Comparison of ENCODE assay signal across 26 mouse cellular contexts in genomic region chr4:106048053-106048452, GRCm38 (mm10).
DNase-seq lines count a peak whose midpoint lies in the region; ATAC-seq lines count a peak whose summit lies in the region.
"Had no signal": no experiment of that assay in that cellular context is flagged by ENCODE, and none has a peak within 500 bp of the region (broad histone marks: within the 10 kb centered on the region; RNA-seq: fewer than 3 reads in every experiment).

No protein-coding gene starts in this region.

- 0 out of 2 replicates have a peak overlapping the region, but pooled peaks have one; percentile 27 for H3K27ac ChIP-seq in forebrain, embryonic 13.5 days
- no peak overlapping the region for H3K27ac ChIP-seq in forebrain, embryonic 12.5 days
- H3K27ac ChIP-seq in intestine, embryonic 14.5 days (ENCODE audit: low read depth): no peak overlapping the region
- no peak overlapping the region for H3K27ac ChIP-seq in intestine, embryonic 16.5 days (ENCODE audit: low read length)
- no peak overlapping the region for H3K27ac ChIP-seq in embryonic facial prominence, embryonic 10.5 days (replicated peaks)
- H3K27ac ChIP-seq: embryonic facial prominence, embryonic 12.5 days; hindbrain, embryonic 12.5 days; limb, embryonic 12.5 days; liver, embryonic 15.5 days; midbrain, embryonic 10.5 days; stomach, postnatal 0 days had no signal

- H3K9ac ChIP-seq in forebrain, embryonic 13.5 days: no peak overlapping the region
- H3K9ac ChIP-seq in forebrain, embryonic 12.5 days: no peak overlapping the region
- H3K9ac ChIP-seq in intestine, embryonic 14.5 days (ENCODE audit: low read length): no peak overlapping the region
- no peak overlapping the region for H3K9ac ChIP-seq in intestine, embryonic 16.5 days (ENCODE audit: low read depth, low read length)
- H3K9ac ChIP-seq: embryonic facial prominence, embryonic 12.5 days; hindbrain, embryonic 12.5 days; limb, embryonic 12.5 days; liver, embryonic 15.5 days; lung, embryonic 14.5 days had no signal

- no peaks in the 10 kb centered on the region for H3K27me3 ChIP-seq in forebrain, embryonic 13.5 days
- H3K27me3 ChIP-seq in forebrain, embryonic 12.5 days: no peaks in the 10 kb centered on the region
- H3K27me3 ChIP-seq in intestine, embryonic 14.5 days (replicated peaks; ENCODE audit: control insufficient read depth, insufficient read depth, low read length): no peaks in the 10 kb centered on the region
- H3K27me3 ChIP-seq in intestine, embryonic 16.5 days (replicated peaks; ENCODE audit: control insufficient read depth, insufficient read depth, low read length): no peaks in the 10 kb centered on the region
- H3K27me3 ChIP-seq in embryonic facial prominence, embryonic 10.5 days (replicated peaks; ENCODE audit: low read depth, poor library complexity, severe bottlenecking): no peaks in the 10 kb centered on the region
- H3K27me3 ChIP-seq: embryonic facial prominence, embryonic 12.5 days; hindbrain, embryonic 12.5 days; limb, embryonic 12.5 days; liver, embryonic 15.5 days had no signal

- WGBS in forebrain, embryonic 13.5 days: 65% methylated on average over 8 of the region's 8 CpGs
- 76% methylated on average over 8 of the region's 8 CpGs for WGBS in forebrain, embryonic 12.5 days
- WGBS in intestine, embryonic 14.5 days: 70% methylated on average over 8 of the region's 8 CpGs
- 78% methylated on average over 8 of the region's 8 CpGs for WGBS in intestine, embryonic 16.5 days
- WGBS in embryonic facial prominence, embryonic 10.5 days: 85% methylated on average over 8 of the region's 8 CpGs

- H3K36me3 ChIP-seq in forebrain, embryonic 13.5 days (ENCODE audit: poor library complexity, severe bottlenecking): no peaks in the 10 kb centered on the region
- no peaks in the 10 kb centered on the region for H3K36me3 ChIP-seq in forebrain, embryonic 12.5 days (replicated peaks)
- no peaks in the 10 kb centered on the region for H3K36me3 ChIP-seq in intestine, embryonic 14.5 days (ENCODE audit: control insufficient read depth, insufficient read depth, low read length)
- H3K36me3 ChIP-seq in intestine, embryonic 16.5 days (ENCODE audit: control insufficient read depth, insufficient read depth, low read length): no peaks in the 10 kb centered on the region
- H3K36me3 ChIP-seq in embryonic facial prominence, embryonic 10.5 days (replicated peaks): no peaks in the 10 kb centered on the region
- H3K36me3 ChIP-seq: embryonic facial prominence, embryonic 12.5 days; hindbrain, embryonic 12.5 days; limb, embryonic 12.5 days; liver, embryonic 15.5 days; midbrain, embryonic 10.5 days had no signal

- peaks cover 6% of the 10 kb centered on the region; the same call in 1 of the 2 replicates for H3K4me1 ChIP-seq in forebrain, embryonic 13.5 days
- 0 out of 2 replicates have a peak, but pooled peaks cover 4% of the 10 kb centered on the region for H3K4me1 ChIP-seq in forebrain, embryonic 12.5 days
- 0 out of 2 replicates have a peak, but pooled peaks cover 3% of the 10 kb centered on the region for H3K4me1 ChIP-seq in intestine, embryonic 14.5 days (replicated peaks; ENCODE audit: control insufficient read depth, insufficient read depth, low read length)
- peaks cover 8% of the 10 kb centered on the region; the same call in 1 of the 2 replicates for H3K4me1 ChIP-seq in intestine, embryonic 16.5 days (ENCODE audit: control insufficient read depth, insufficient read depth, low read length)
- peaks cover 7% of the 10 kb centered on the region for H3K4me1 ChIP-seq in embryonic facial prominence, embryonic 10.5 days
- H3K4me1 ChIP-seq: embryonic facial prominence, embryonic 12.5 days; hindbrain, embryonic 12.5 days; liver, embryonic 15.5 days had no signal

- H3K9me3 ChIP-seq in forebrain, embryonic 13.5 days (replicated peaks): no peaks in the 10 kb centered on the region
- H3K9me3 ChIP-seq in forebrain, embryonic 12.5 days: no peaks in the 10 kb centered on the region
- H3K9me3 ChIP-seq in intestine, embryonic 14.5 days (ENCODE audit: control insufficient read depth, low read length): no peaks in the 10 kb centered on the region
- H3K9me3 ChIP-seq in intestine, embryonic 16.5 days (ENCODE audit: control insufficient read depth, low read length): no peaks in the 10 kb centered on the region
- H3K9me3 ChIP-seq in embryonic facial prominence, embryonic 10.5 days: no peaks in the 10 kb centered on the region
- H3K9me3 ChIP-seq: embryonic facial prominence, embryonic 12.5 days; hindbrain, embryonic 12.5 days; limb, embryonic 12.5 days; liver, embryonic 15.5 days; midbrain, embryonic 10.5 days had no signal

- peak; percentile 59; the same call in 1 of the 2 replicates for ATAC-seq in forebrain, embryonic 13.5 days
- no peak for ATAC-seq in forebrain, embryonic 12.5 days (ENCODE audit: low FRiP score)
- no peak for ATAC-seq in intestine, embryonic 14.5 days (replicated peaks; ENCODE audit: low FRiP score, low TSS enrichment, low read depth)
- ATAC-seq in intestine, embryonic 16.5 days: no peak
- ATAC-seq: activated CD4-positive, CD25-positive, alpha-beta regulatory T cell, adult 4 months had no signal

- no peak overlapping the region for H3K4me2 ChIP-seq in forebrain, embryonic 13.5 days
- H3K4me2 ChIP-seq in forebrain, embryonic 12.5 days: no peak overlapping the region
- H3K4me2 ChIP-seq in intestine, embryonic 14.5 days (ENCODE audit: low read length): no peak overlapping the region
- H3K4me2 ChIP-seq in intestine, embryonic 16.5 days (ENCODE audit: low read depth, low read length): no peak overlapping the region
- H3K4me2 ChIP-seq: embryonic facial prominence, embryonic 12.5 days; hindbrain, embryonic 12.5 days; limb, embryonic 12.5 days; liver, embryonic 15.5 days; lung, embryonic 14.5 days had no signal

- no peak overlapping the region for H3K4me3 ChIP-seq in forebrain, embryonic 13.5 days
- H3K4me3 ChIP-seq in forebrain, embryonic 12.5 days (replicated peaks): no peak overlapping the region
- H3K4me3 ChIP-seq in intestine, embryonic 14.5 days (ENCODE audit: low read depth, low read length): no peak overlapping the region
- no peak overlapping the region for H3K4me3 ChIP-seq in intestine, embryonic 16.5 days (ENCODE audit: low read length)
- H3K4me3 ChIP-seq in embryonic facial prominence, embryonic 10.5 days: no peak overlapping the region
- H3K4me3 ChIP-seq: embryonic facial prominence, embryonic 12.5 days; hindbrain, embryonic 12.5 days; limb, embryonic 12.5 days; liver, embryonic 15.5 days; midbrain, embryonic 10.5 days had no signal

- DNase-seq in intestine, embryonic 14.5 days (ENCODE audit: low spot score): peak; percentile 32
- peak; percentile 6 for DNase-seq in embryonic facial prominence, embryonic 10.5 days (ENCODE audit: low spot score)
- DNase-seq in retina, postnatal 7 days (ENCODE audit: low read depth, low spot score): peak; percentile 37
- no peak for DNase-seq in lung, postnatal 25 days (ENCODE audit: low spot score)
- DNase-seq: adrenal gland, adult 2 months; adrenal gland, postnatal 36 days; cerebellum, adult 8-10 months; cerebellum, postnatal 36 days; heart, postnatal 36 days; kidney, adult 11 months; kidney, postnatal 25 days; lung, embryonic 14.5 days; lung, postnatal 14 days; right cerebral cortex, adult 18-20 months; spleen, adult 18-20 months; thymus, postnatal 4 days had no signal
